Mouse (Mus musculus): Measurements from ENCODE around the gene 2610008E11Rik.

DNA sequence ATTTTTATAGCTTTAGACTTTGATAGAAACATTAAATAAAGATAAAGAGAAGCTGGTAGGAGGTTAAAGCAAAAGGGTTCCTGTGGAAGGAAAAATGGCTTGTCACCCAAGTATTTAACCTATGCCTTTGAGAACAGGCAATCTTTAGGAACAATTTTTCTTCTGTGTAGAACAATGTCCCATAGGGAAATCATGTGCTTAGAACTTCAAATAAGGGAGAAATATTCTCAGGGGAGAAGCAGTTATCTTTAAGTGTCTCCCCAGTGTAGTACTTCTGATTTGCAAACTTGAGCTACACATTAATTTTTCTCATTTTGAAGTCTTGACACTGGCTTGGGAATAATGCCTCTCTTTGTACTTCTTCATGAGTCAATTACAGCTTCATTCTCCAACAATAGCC is 69.0 kb downstream of the 2610008E11Rik start, which contains the start of gene Olfr57:
- no peak for TF ChIP-seq POLR2A (IDR thresholded peaks at IDR 0.05; ENCODE audit: extremely low read depth, insufficient read depth, low read length)
- no peak for TF ChIP-seq CTCF (IDR thresholded peaks at IDR 0.05; ENCODE audit: extremely low read depth, insufficient read depth, low read length)

All from cortical plate, adult 2 months (tissue).